Mouse (Mus musculus) CH12.LX (cell line): ENCODE measurements around the gene Pepd.

Experiments used
- CHD1 ChIP-seq: IDR thresholded peaks from 2 replicates; pipeline ENCODE4 v1.6.1; 2012; ENCODE audit warnings: low read depth, low read length, improper control_type of control experiment, inconsistent platforms
- CTCF ChIP-seq, 2 experiments: IDR thresholded peaks in 1 of 2; conservative IDR thresholded peaks in 1 of 2; 2 replicates each; pipeline ENCODE4 v1.5.1; 2011 to 2012; ENCODE audit warnings: low read depth in 2 of 2, low read length in 2 of 2, improper control_type of control experiment in 1 of 2, inconsistent platforms in 1 of 2, mild to moderate bottlenecking in 1 of 2, moderate library complexity in 1 of 2
- EP300 ChIP-seq: IDR thresholded peaks from 2 replicates; pipeline ENCODE4 v1.6.1; 2011; ENCODE audit warnings: low read length, improper control_type of control experiment
- MEF2A ChIP-seq: IDR thresholded peaks from 2 replicates; pipeline ENCODE4 v1.6.1; 2014; ENCODE audit warnings: low read depth, mild to moderate bottlenecking, inconsistent platforms, low read length, improper control_type of control experiment, borderline replicate concordance
- POLR2A ChIP-seq: IDR thresholded peaks from 2 replicates; pipeline ENCODE4 v1.6.1; 2011; ENCODE audit warnings: low read depth, mild to moderate bottlenecking, improper control_type of control experiment, low read length
- RAD21 ChIP-seq: IDR thresholded peaks from 2 replicates; pipeline ENCODE4 v1.6.1; 2011; ENCODE audit warnings: low read depth, mild to moderate bottlenecking, low read length, improper control_type of control experiment, moderate library complexity
- USF2 ChIP-seq: conservative IDR thresholded peaks from 2 replicates; pipeline ENCODE4 v1.6.1; 2011; ENCODE audit warnings: low read depth, low read length, improper control_type of control experiment
- ZC3H11A ChIP-seq: IDR thresholded peaks from 2 replicates; pipeline ENCODE4 v1.6.1; 2012; ENCODE audit warnings: low read depth, mild to moderate bottlenecking, inconsistent platforms, low read length, improper control_type of control experiment

DNA sequence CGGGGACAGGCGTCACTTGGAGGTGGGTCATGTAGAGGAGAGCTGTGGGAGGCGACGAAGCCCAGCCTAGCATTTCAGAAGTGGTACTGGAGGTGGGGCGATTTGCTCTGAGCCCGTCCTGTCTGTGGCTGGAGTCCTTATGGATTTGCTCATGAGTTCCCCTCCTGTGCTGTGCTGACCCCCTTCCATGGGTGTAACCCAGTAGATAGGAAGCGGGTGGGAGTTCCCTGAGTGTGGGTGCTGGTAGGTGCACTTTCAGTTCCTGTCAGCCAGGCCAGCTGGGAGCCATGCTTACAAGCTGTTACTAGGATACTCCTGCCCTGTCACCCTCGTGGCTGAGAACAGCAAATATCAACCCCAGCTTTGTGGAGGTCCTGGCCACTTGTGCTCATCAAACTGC lies 6.2 kb downstream of the Pepd start:
- TF ChIP-seq CHD1: no peak
- no peak for TF ChIP-seq POLR2A
- no peak for TF ChIP-seq CTCF (conservative IDR thresholded peaks at IDR 0.05 in 1 of 2, IDR thresholded peaks at IDR 0.05 in 1 of 2; ENCODE audit: low read depth in 2 of 2, low read length in 2 of 2)
- TF ChIP-seq MEF2A: no peak
- TF ChIP-seq USF2: no peak
- peak; percentile 80 for TF ChIP-seq EP300
- no peak for TF ChIP-seq ZC3H11A
- TF ChIP-seq RAD21: no peak
